Mouse (Mus musculus): ENCODE results near the gene Trim17.

DNA sequence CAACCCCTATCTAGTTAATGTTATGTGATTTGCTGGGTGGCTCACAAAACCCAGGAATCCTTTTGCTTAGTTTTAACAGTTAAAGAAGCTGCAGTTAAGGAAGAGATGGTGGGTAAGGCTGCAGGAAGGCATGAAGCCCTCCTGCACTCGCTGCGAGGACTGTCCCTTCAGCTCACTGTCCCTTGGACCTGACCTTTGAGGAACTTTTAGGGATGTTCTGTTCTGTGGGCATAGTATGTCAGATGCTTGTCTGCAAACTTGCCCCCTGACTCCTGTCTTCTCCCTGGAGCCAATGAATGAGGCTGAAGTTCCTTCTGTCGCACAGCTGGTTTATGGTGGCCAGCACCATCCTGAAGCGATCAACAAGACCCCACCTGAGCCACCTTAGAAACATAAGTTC, 34.7 kb downstream of the Trim17 start:
- TF ChIP-seq POLR2A (IDR thresholded peaks at IDR 0.05; ENCODE audit: low read depth, low read length) (no peak), CTCF (IDR thresholded peaks at IDR 0.05; ENCODE audit: extremely low read depth, insufficient read depth, insufficient read length, insufficient replicate concordance) (no peak)

Measured in spleen, adult 2 months (tissue).